12 mouse cellular contexts compared by ENCODE assay signal in genomic region chr14:20618211-20618610, GRCm38 (mm10). TPM values are rescaled to one million over a fixed set of nuclear protein-coding genes. Genes with fewer than 3 reads are reported as not detected.
DNase-seq lines count a peak whose midpoint lies in the region; ATAC-seq and TF ChIP-seq lines count a peak whose summit lies in the region.
"Had no signal": no experiment of that assay in that cellular context is flagged by ENCODE, and none has a peak within 500 bp of the region (broad histone marks: within the 10 kb centered on the region; RNA-seq: fewer than 3 reads in every experiment).

No protein-coding gene starts in this region.

- no peak overlapping the region for H3K4me3 ChIP-seq in hindbrain, embryonic 15.5 days
- no peak overlapping the region for H3K4me3 ChIP-seq in hindbrain, embryonic 10.5 days
- H3K4me3 ChIP-seq in liver, embryonic 13.5 days (replicated peaks), result no peak overlapping the region
- no peak overlapping the region for H3K4me3 ChIP-seq in midbrain, postnatal 0 days (ENCODE audit: low read depth, low read length)
- H3K4me3 ChIP-seq: embryonic facial prominence, embryonic 12.5 days had no signal

- peaks cover 3% of the 10 kb centered on the region; the same call in 1 of the 2 replicates for H3K4me1 ChIP-seq in hindbrain, embryonic 15.5 days (replicated peaks)
- H3K4me1 ChIP-seq in hindbrain, embryonic 10.5 days (replicated peaks), result peaks cover 10% of the 10 kb centered on the region; the same call in 1 of the 2 replicates
- peaks cover 46% of the 10 kb centered on the region for H3K4me1 ChIP-seq in liver, embryonic 13.5 days (replicated peaks)
- no peaks in the 10 kb centered on the region for H3K4me1 ChIP-seq in midbrain, postnatal 0 days (ENCODE audit: insufficient read depth, low read length)
- H3K4me1 ChIP-seq: embryonic facial prominence, embryonic 12.5 days had no signal

- H3K4me2 ChIP-seq in hindbrain, embryonic 15.5 days, result no peak overlapping the region
- H3K4me2 ChIP-seq in liver, embryonic 13.5 days, result no peak overlapping the region
- no peak overlapping the region for H3K4me2 ChIP-seq in midbrain, postnatal 0 days (ENCODE audit: low read depth, low read length, poor library complexity, severe bottlenecking)
- H3K4me2 ChIP-seq: embryonic facial prominence, embryonic 12.5 days had no signal

- H3K36me3 ChIP-seq in hindbrain, embryonic 15.5 days, result no peaks in the 10 kb centered on the region
- peaks cover 18% of the 10 kb centered on the region for H3K36me3 ChIP-seq in hindbrain, embryonic 10.5 days
- no peaks in the 10 kb centered on the region for H3K36me3 ChIP-seq in liver, embryonic 13.5 days
- no peaks in the 10 kb centered on the region for H3K36me3 ChIP-seq in midbrain, postnatal 0 days (ENCODE audit: insufficient read depth, low read length)

- H3K27me3 ChIP-seq in hindbrain, embryonic 15.5 days, result no peaks in the 10 kb centered on the region
- no peaks in the 10 kb centered on the region for H3K27me3 ChIP-seq in hindbrain, embryonic 10.5 days (ENCODE audit: insufficient read depth, poor library complexity, severe bottlenecking)
- H3K27me3 ChIP-seq in liver, embryonic 13.5 days, result no peaks in the 10 kb centered on the region
- H3K27me3 ChIP-seq in midbrain, postnatal 0 days (ENCODE audit: insufficient read depth, low read length), result no peaks in the 10 kb centered on the region
- H3K27me3 ChIP-seq: embryonic facial prominence, embryonic 12.5 days had no signal

- no peak for ATAC-seq in hindbrain, embryonic 15.5 days (ENCODE audit: low FRiP score, low read depth)
- no peak; the same call in 1 of the 2 replicates for ATAC-seq in liver, embryonic 13.5 days (ENCODE audit: low read depth)
- no peak for ATAC-seq in midbrain, postnatal 0 days (ENCODE audit: low FRiP score)

- no peak for TF ChIP-seq CTCF in midbrain, postnatal 0 days (IDR thresholded peaks at IDR 0.05)

- DNase-seq in hindbrain, embryonic 10.5 days (ENCODE audit: low spot score), result no peak
- peak; percentile 85 for DNase-seq in 416B (ENCODE audit: low read depth)
- DNase-seq in adrenal gland, postnatal 36 days, result peak; percentile 9 to 27
- no peak for DNase-seq in liver, embryonic 13.5 days
- DNase-seq in midbrain, postnatal 0 days (ENCODE audit: low spot score), result no peak
- DNase-seq in spleen, adult 18-20 months, result no peak
- DNase-seq: gastrocnemius, postnatal 25 days had no signal

- WGBS in hindbrain, embryonic 15.5 days, result 68% methylated on average over 5 of the region's 5 CpGs
- WGBS in hindbrain, embryonic 10.5 days, result 80% methylated on average over 5 of the region's 5 CpGs
- WGBS in liver, embryonic 13.5 days (ENCODE audit: insufficient replicate concordance), result 30% methylated on average over 5 of the region's 5 CpGs
- WGBS in midbrain, postnatal 0 days, result 81% methylated on average over 5 of the region's 5 CpGs

- 0 out of 2 replicates have a peak overlapping the region, but pooled peaks have one; percentile 41 for H3K27ac ChIP-seq in hindbrain, embryonic 15.5 days (replicated peaks)
- no peak overlapping the region for H3K27ac ChIP-seq in hindbrain, embryonic 10.5 days
- H3K27ac ChIP-seq in liver, embryonic 13.5 days, result peak overlapping the region; percentile 43; the same call in 1 of the 2 replicates
- H3K27ac ChIP-seq in midbrain, postnatal 0 days (ENCODE audit: low read depth, low read length), result no peak overlapping the region
- H3K27ac ChIP-seq: embryonic facial prominence, embryonic 12.5 days had no signal

- H3K9me3 ChIP-seq in hindbrain, embryonic 15.5 days, result no peaks in the 10 kb centered on the region
- no peaks in the 10 kb centered on the region for H3K9me3 ChIP-seq in hindbrain, embryonic 10.5 days
- H3K9me3 ChIP-seq in liver, embryonic 13.5 days (replicated peaks), result no peaks in the 10 kb centered on the region
- H3K9me3 ChIP-seq in midbrain, postnatal 0 days (ENCODE audit: low read length), result no peaks in the 10 kb centered on the region
- H3K9me3 ChIP-seq: embryonic facial prominence, embryonic 12.5 days had no signal

- no peak overlapping the region for H3K9ac ChIP-seq in hindbrain, embryonic 15.5 days
- no peak overlapping the region for H3K9ac ChIP-seq in liver, embryonic 13.5 days
- no peak overlapping the region for H3K9ac ChIP-seq in midbrain, postnatal 0 days (replicated peaks; ENCODE audit: low read length, poor library complexity, severe bottlenecking)
- H3K9ac ChIP-seq: embryonic facial prominence, embryonic 12.5 days had no signal

RNA-seq across cellular contexts. Expression of gene Usp54, which starts 22.7 kb away (rescaled TPM):
- polyA plus RNA-seq in hindbrain, embryonic 15.5 days (2015; fragmentation: Nextera tagmentation; extraction: Ambion mirVana), result 10.3 and 11.2 TPM in 2 replicates
- 12.7 and 14.0 TPM in 2 replicates for polyA plus RNA-seq in hindbrain, embryonic 10.5 days (2016; fragmentation: Nextera tagmentation; extraction: Ambion mirVana)
- 10 to 100 TPM; 14.1 to 14.6 TPM for total RNA-seq in adrenal gland, postnatal 36 days (2021)
- polyA plus RNA-seq in liver, embryonic 13.5 days (2015; fragmentation: Nextera tagmentation; extraction: Ambion mirVana), result 1.0 and 1.2 TPM in 2 replicates
- 25.5 and 29.5 TPM in 2 replicates for total RNA-seq in midbrain, postnatal 0 days (2014; rRNA removed)
- 6.0 and 7.3 TPM in 2 replicates for polyA plus RNA-seq in midbrain, postnatal 0 days (2015; fragmentation: Nextera tagmentation; extraction: Ambion mirVana)

RNA-seq across cellular contexts. Expression of gene Myoz1, which starts 38.1 kb away (rescaled TPM):
- 0.25 TPM in 1 of 2 replicates, not detected in the other for polyA plus RNA-seq in hindbrain, embryonic 15.5 days (2015; fragmentation: Nextera tagmentation; extraction: Ambion mirVana)
- 0.27 and 0.51 TPM in 2 replicates for polyA plus RNA-seq in hindbrain, embryonic 10.5 days (2016; fragmentation: Nextera tagmentation; extraction: Ambion mirVana)
- total RNA-seq in adrenal gland, postnatal 36 days (2021), result not detected
- 0.10 and 0.29 TPM in 2 replicates for polyA plus RNA-seq in liver, embryonic 13.5 days (2015; fragmentation: Nextera tagmentation; extraction: Ambion mirVana)
- total RNA-seq in midbrain, postnatal 0 days (2014; rRNA removed), result not detected in 2 replicates
- 0.56 TPM in 1 of 2 replicates, not detected in the other for polyA plus RNA-seq in midbrain, postnatal 0 days (2015; fragmentation: Nextera tagmentation; extraction: Ambion mirVana)
- total RNA-seq: left cerebral cortex, postnatal 10 days had no signal
- polyA plus RNA-seq: small intestine, adult 2 months had no signal

RNA-seq across cellular contexts. Expression of gene Synpo2l, which starts 49.9 kb away (rescaled TPM):
- 0.13 and 0.14 TPM in 2 replicates for polyA plus RNA-seq in hindbrain, embryonic 15.5 days (2015; fragmentation: Nextera tagmentation; extraction: Ambion mirVana)
- polyA plus RNA-seq in hindbrain, embryonic 10.5 days (2016; fragmentation: Nextera tagmentation; extraction: Ambion mirVana), result 0.21 and 0.46 TPM in 2 replicates
- total RNA-seq in adrenal gland, postnatal 36 days (2021), result under 1 TPM; 0.30 TPM
- polyA plus RNA-seq in liver, embryonic 13.5 days (2015; fragmentation: Nextera tagmentation; extraction: Ambion mirVana), result 0.41 and 0.51 TPM in 2 replicates
- 0.09 and 0.33 TPM in 2 replicates for total RNA-seq in midbrain, postnatal 0 days (2014; rRNA removed)
- polyA plus RNA-seq in midbrain, postnatal 0 days (2015; fragmentation: Nextera tagmentation; extraction: Ambion mirVana), result 0.12 and 0.28 TPM in 2 replicates
- total RNA-seq: monocyte, adult 5-6 weeks had no signal

RNA-seq across cellular contexts. Expression of gene Sec24c, which starts 55.9 kb away (rescaled TPM):
- polyA plus RNA-seq in hindbrain, embryonic 15.5 days (2015; fragmentation: Nextera tagmentation; extraction: Ambion mirVana), result 89.5 and 101 TPM in 2 replicates
- polyA plus RNA-seq in hindbrain, embryonic 10.5 days (2016; fragmentation: Nextera tagmentation; extraction: Ambion mirVana), result 111 and 112 TPM in 2 replicates
- total RNA-seq in adrenal gland, postnatal 36 days (2021), result 100 to 1,000 TPM; 129 to 143 TPM
- 30.2 and 38.4 TPM in 2 replicates for polyA plus RNA-seq in liver, embryonic 13.5 days (2015; fragmentation: Nextera tagmentation; extraction: Ambion mirVana)
- total RNA-seq in midbrain, postnatal 0 days (2014; rRNA removed), result 90.2 and 141 TPM in 2 replicates
- 62.4 and 63.7 TPM in 2 replicates for polyA plus RNA-seq in midbrain, postnatal 0 days (2015; fragmentation: Nextera tagmentation; extraction: Ambion mirVana)

Comparison
In these comparisons a context has a peak if more than half of its experiments do, and no peak if none do; other contexts are left out.
1. H3K27ac ChIP-seq: peak in hindbrain, embryonic 15.5 days (single experiment) and liver, embryonic 13.5 days (single experiment); none in hindbrain, embryonic 10.5 days (single experiment) and midbrain, postnatal 0 days (single experiment).
2. DNase-seq: peak in 416B (single experiment) and adrenal gland, postnatal 36 days (2 of 2); none in hindbrain, embryonic 10.5 days (single experiment), liver, embryonic 13.5 days (single experiment), midbrain, postnatal 0 days (single experiment) and spleen, adult 18-20 months (0 of 2).